Mouse (Mus musculus): ENCODE measurements at regions not wholly inside any gene's neighbourhood (a gene's known extent, or its start where the extent isn't known, plus 50 kb on each side); places are given as distances from the start of the nearest gene placed in this dataset.
A peak's percentile ranks its signal among the peaks of the same experiment; 100 is the strongest.

GRCm38 (mm10) chr4:99516883-99517282 is 139.2 kb upstream of the Foxd3 start:
- WGBS: 81% methylated on average over 3 of the region's 3 CpGs
- Histone ChIP-seq H3K4me1 (replicated peaks) (no peaks in the 10 kb centered on the region), H3K27me3 (replicated peaks) (no peaks in the 10 kb centered on the region), H3K9ac (no peak overlapping the region), H3K4me3 (replicated peaks) (no peak overlapping the region), H3K36me3 (no peaks in the 10 kb centered on the region), H3K4me2 (replicated peaks) (no peak overlapping the region), H3K9me3 (no peaks in the 10 kb centered on the region), H3K27ac (no peak overlapping the region)
- ATAC-seq: no peak

DNA sequence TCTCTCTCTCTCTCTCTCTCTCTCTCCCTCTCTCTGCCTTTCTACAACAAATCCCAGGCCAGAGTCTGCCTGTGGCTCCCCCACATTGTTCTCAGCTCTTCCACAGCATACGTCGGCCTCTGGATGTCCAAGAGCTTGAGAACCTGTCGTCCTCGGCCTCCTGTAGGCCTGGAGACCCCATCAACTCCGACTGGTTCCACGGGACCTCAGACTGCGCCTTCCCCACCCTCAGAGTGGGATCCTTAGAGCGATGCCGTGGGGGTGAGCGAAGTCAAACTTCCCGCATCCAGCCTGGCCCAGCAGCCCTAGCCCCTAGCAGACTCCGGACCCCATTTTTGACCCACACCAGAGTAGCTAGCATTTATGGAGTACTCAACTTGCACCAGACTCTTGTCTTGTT is 128.7 kb upstream of the Foxd3 start:
- WGBS: 90% methylated on average over 12 of the region's 12 CpGs
- ATAC-seq: no peak
- no peaks in the 10 kb centered on the region for H3K27me3 ChIP-seq (replicated peaks)
- H3K36me3 ChIP-seq: no peaks in the 10 kb centered on the region
- no peaks in the 10 kb centered on the region for H3K4me1 ChIP-seq (replicated peaks)
- no peak overlapping the region for H3K27ac ChIP-seq
- no peak overlapping the region for H3K4me2 ChIP-seq (replicated peaks)
- no peak overlapping the region for H3K4me3 ChIP-seq (replicated peaks)
- no peak overlapping the region for H3K9ac ChIP-seq
- no peaks in the 10 kb centered on the region for H3K9me3 ChIP-seq

DNA sequence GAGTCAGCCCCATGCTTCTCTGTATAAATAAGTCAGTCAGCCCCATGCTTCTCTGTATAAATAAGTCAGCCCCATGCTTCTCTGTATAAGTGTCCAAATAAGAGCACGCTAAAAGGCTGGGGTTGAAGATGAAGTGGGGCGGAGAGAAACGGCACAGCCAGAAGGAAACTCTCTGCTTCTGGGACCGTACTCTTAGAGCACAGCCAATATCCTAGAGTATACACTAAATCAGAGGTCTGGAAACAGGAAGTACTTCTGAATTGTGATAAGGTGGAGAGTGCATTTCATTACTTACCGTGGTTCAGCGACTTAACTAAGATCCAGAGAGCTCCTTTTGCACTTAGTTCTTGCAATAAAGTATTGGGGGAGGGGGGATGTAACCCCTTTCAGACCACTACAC is 112.1 kb upstream of the Foxd3 start:
- H3K4me1 ChIP-seq (replicated peaks): no peaks in the 10 kb centered on the region

DNA sequence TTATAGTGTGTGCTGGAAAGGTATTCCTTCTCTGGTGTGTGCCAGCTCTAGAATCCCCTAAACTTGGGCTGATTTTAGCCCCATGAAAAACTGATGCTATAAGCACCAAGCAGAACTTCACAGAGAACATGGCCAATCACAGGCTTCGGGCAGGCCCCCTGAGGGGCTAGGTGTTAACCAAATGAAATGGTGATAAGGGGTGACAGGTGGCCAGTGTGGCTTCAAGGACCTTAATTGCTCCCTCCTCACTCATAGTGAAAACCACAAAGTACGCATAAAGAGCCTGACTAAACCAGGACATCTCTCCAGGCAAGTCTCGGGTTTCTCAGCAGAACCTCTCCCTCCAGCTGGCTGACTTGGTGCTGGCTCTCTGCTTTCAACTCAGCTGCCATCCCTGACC is 110.4 kb upstream of the Foxd3 start:
- Histone ChIP-seq H3K9ac (no peak overlapping the region), H3K27me3 (replicated peaks) (no peaks in the 10 kb centered on the region), H3K4me3 (replicated peaks) (no peak overlapping the region), H3K4me2 (replicated peaks) (no peak overlapping the region), H3K4me1 (replicated peaks) (no peaks in the 10 kb centered on the region), H3K27ac (no peak overlapping the region), H3K36me3 (no peaks in the 10 kb centered on the region), H3K9me3 (no peaks in the 10 kb centered on the region)
- 30% methylated on average over 3 of the region's 3 CpGs for WGBS
- no peak for ATAC-seq

More for the DNA sequence above, 112.1 kb upstream of the Foxd3 start:
- ATAC-seq: no peak
- no peak overlapping the region for H3K27ac ChIP-seq
- H3K4me3 ChIP-seq (replicated peaks): no peak overlapping the region
- H3K4me2 ChIP-seq (replicated peaks): no peak overlapping the region
- 50% methylated on average over 6 of the region's 6 CpGs for WGBS
- no peaks in the 10 kb centered on the region for H3K9me3 ChIP-seq
- no peaks in the 10 kb centered on the region for H3K36me3 ChIP-seq
- H3K9ac ChIP-seq: no peak overlapping the region
- H3K27me3 ChIP-seq (replicated peaks): no peaks in the 10 kb centered on the region

GRCm38 (mm10) chr4:99557963-99558362 is 98.1 kb upstream of the Foxd3 start:
- Histone ChIP-seq H3K4me2 (replicated peaks) (no peak overlapping the region), H3K27ac (no peak overlapping the region), H3K27me3 (replicated peaks) (peaks cover 3% of the 10 kb centered on the region; the same call in 1 of the 2 replicates), H3K4me3 (replicated peaks) (no peak overlapping the region), H3K9me3 (no peaks in the 10 kb centered on the region), H3K36me3 (no peaks in the 10 kb centered on the region), H3K4me1 (replicated peaks) (no peaks in the 10 kb centered on the region), H3K9ac (no peak overlapping the region)
- WGBS: 38% methylated on average over 5 of the region's 5 CpGs
- ATAC-seq: no peak

DNA sequence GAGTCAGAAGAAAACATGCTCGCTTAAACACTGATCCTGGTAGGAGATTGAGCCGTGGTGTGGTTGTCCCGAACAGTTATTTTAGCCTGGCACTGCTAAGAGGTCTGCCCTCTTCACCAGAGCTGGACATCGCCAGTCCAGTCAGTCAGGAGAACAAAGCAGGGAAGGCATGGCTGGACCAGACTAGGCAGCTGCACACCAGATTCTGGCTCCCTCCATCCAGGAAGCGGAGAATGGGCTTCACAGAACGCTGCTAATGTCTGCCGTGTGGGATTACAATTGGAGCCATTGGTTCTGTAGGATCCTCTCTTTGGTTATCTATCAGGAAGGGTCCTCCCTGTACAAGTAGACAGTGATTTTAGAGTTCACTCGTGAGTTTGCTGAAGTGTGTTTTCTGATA is 95.5 kb upstream of the Foxd3 start:
- no peaks in the 10 kb centered on the region for H3K9me3 ChIP-seq
- WGBS: 39% methylated on average over 8 of the region's 8 CpGs
- H3K4me2 ChIP-seq (replicated peaks): no peak overlapping the region
- no peaks in the 10 kb centered on the region for H3K4me1 ChIP-seq (replicated peaks)
- H3K9ac ChIP-seq: no peak overlapping the region
- H3K4me3 ChIP-seq (replicated peaks): no peak overlapping the region
- peaks cover 3% of the 10 kb centered on the region; the same call in 1 of the 2 replicates for H3K27me3 ChIP-seq (replicated peaks)
- no peak for ATAC-seq
- no peaks in the 10 kb centered on the region for H3K36me3 ChIP-seq
- no peak overlapping the region for H3K27ac ChIP-seq

- no peak for ATAC-seq
- Histone ChIP-seq H3K9ac (no peak overlapping the region), H3K4me3 (replicated peaks) (no peak overlapping the region), H3K27me3 (replicated peaks) (peaks cover 3% of the 10 kb centered on the region; the same call in 1 of the 2 replicates), H3K27ac (no peak overlapping the region), H3K4me1 (replicated peaks) (no peaks in the 10 kb centered on the region), H3K9me3 (no peaks in the 10 kb centered on the region), H3K4me2 (replicated peaks) (no peak overlapping the region), H3K36me3 (no peaks in the 10 kb centered on the region)
- 17% methylated on average over 6 of the region's 6 CpGs for WGBS
Observed at GRCm38 (mm10) chr4:99561506-99561937, 94.6 kb upstream of the Foxd3 start.

DNA sequence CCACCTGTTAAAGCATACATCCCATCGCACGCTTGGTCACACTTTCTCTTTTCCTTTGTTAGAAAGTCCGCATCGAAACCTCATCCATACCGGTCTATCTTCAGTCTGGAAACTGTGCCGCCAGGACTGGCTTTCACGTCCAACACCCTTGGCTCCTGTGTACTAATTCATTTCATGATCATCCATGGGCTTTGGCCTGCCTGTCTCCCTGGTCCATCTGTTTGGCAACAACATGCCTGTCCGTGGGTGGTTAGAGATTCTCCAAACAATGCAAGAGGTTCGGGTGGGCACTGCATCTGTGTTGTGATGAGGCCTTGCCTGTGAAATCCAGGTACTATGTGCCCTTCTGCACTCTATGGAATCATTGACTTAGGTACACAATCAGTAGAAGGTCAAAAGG is 90.7 kb upstream of the Foxd3 start:
- no peaks in the 10 kb centered on the region for H3K4me1 ChIP-seq (replicated peaks)
- no peak for ATAC-seq
- H3K27ac ChIP-seq: no peak overlapping the region
- H3K27me3 ChIP-seq (replicated peaks): peaks cover 3% of the 10 kb centered on the region; the same call in 1 of the 2 replicates
- H3K9me3 ChIP-seq: no peaks in the 10 kb centered on the region
- H3K36me3 ChIP-seq: no peaks in the 10 kb centered on the region
- H3K4me3 ChIP-seq (replicated peaks): no peak overlapping the region
- no peak overlapping the region for H3K9ac ChIP-seq
- no peak overlapping the region for H3K4me2 ChIP-seq (replicated peaks)
- WGBS: 91% methylated on average over 9 of the region's 9 CpGs

GRCm38 (mm10) chr4:99572841-99573642 is 83.1 kb upstream of the Foxd3 start:
- H3K36me3 ChIP-seq: no peaks in the 10 kb centered on the region
- WGBS: 6% methylated on average over 33 of the region's 33 CpGs
- H3K27ac ChIP-seq: no peak overlapping the region
- H3K4me3 ChIP-seq (replicated peaks): peak overlapping the region; percentile 21
- H3K4me2 ChIP-seq (replicated peaks): peak overlapping the region; percentile 62
- 0 out of 2 replicates have a peak overlapping the region, but pooled peaks have one; percentile 17 for H3K9ac ChIP-seq
- ATAC-seq: no peak
- H3K9me3 ChIP-seq: no peaks in the 10 kb centered on the region
- H3K27me3 ChIP-seq (replicated peaks): peaks cover 3% of the 10 kb centered on the region; the same call in 1 of the 2 replicates
- peaks cover 3% of the 10 kb centered on the region; the same call in 1 of the 2 replicates for H3K4me1 ChIP-seq (replicated peaks)

GRCm38 (mm10) chr4:99574021-99574531 is 82.0 kb upstream of the Foxd3 start:
- Histone ChIP-seq H3K9ac (no peak overlapping the region), H3K9me3 (no peaks in the 10 kb centered on the region), H3K4me3 (replicated peaks) (no peak overlapping the region), H3K36me3 (no peaks in the 10 kb centered on the region), H3K4me2 (replicated peaks) (no peak overlapping the region), H3K27ac (no peak overlapping the region), H3K4me1 (replicated peaks) (peaks cover 3% of the 10 kb centered on the region; the same call in 1 of the 2 replicates), H3K27me3 (replicated peaks) (peaks cover 3% of the 10 kb centered on the region; the same call in 1 of the 2 replicates)
- no peak for ATAC-seq
- WGBS: 58% methylated on average over 11 of the region's 11 CpGs

DNA sequence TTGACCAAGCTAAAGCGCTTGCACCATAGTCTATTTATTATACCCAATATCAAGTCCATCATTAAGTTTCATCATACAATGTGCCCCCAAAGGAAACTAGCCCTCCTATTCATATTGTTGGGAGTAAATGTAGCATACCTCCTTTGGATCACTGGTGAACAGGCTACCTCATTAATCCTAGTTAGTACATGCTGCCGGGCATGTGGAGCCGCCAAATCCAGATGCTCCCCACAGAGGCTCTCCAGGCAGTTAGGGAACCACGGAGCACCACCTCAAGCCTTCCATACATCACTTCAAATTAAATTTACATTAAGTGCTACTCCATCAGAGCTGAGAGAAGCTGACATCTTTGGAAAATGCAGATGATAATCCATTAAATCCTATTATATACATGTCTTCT is 81.1 kb upstream of the Foxd3 start:
- H3K9me3 ChIP-seq: no peaks in the 10 kb centered on the region
- no peaks in the 10 kb centered on the region for H3K36me3 ChIP-seq
- no peak overlapping the region for H3K4me3 ChIP-seq (replicated peaks)
- no peak overlapping the region for H3K27ac ChIP-seq
- no peak for ATAC-seq
- peaks cover 3% of the 10 kb centered on the region; the same call in 1 of the 2 replicates for H3K27me3 ChIP-seq (replicated peaks)
- peaks cover 3% of the 10 kb centered on the region; the same call in 1 of the 2 replicates for H3K4me1 ChIP-seq (replicated peaks)
- H3K4me2 ChIP-seq (replicated peaks): no peak overlapping the region
- WGBS: 44% methylated on average over 4 of the region's 4 CpGs
- H3K9ac ChIP-seq: no peak overlapping the region

- no peak overlapping the region for H3K4me2 ChIP-seq (replicated peaks)
- no peak overlapping the region for H3K27ac ChIP-seq
- H3K4me3 ChIP-seq (replicated peaks): no peak overlapping the region
- no peaks in the 10 kb centered on the region for H3K4me1 ChIP-seq (replicated peaks)
- no peaks in the 10 kb centered on the region for H3K9me3 ChIP-seq
- no peak for ATAC-seq
- H3K27me3 ChIP-seq (replicated peaks): no peaks in the 10 kb centered on the region
- H3K36me3 ChIP-seq: no peaks in the 10 kb centered on the region
- H3K9ac ChIP-seq: no peak overlapping the region
- WGBS: 66% methylated on average over 5 of the region's 5 CpGs
Observed at GRCm38 (mm10) chr4:99597781-99598180, 58.3 kb upstream of the Foxd3 start.

DNA sequence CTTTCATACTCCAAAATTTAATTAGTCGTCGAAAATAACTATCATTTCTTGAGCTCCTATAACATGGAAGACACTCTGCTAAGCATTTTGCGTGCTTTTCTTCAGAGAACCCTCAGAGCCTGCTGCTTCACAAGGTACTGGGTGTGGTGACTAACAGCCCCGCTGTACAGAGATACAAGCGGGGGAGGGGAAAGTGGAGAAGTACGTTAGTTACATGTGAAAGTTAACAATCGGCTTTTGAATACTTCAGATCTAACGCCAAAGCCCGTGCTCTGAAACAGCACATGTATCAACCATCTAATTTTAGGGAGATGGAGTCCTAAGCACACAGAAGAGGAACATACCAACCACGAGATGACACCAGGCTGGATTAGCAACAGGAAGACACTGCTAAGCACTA is 55.4 kb upstream of the Foxd3 start:
- Histone ChIP-seq H3K4me1 (replicated peaks) (no peaks in the 10 kb centered on the region), H3K27ac (no peak overlapping the region), H3K27me3 (replicated peaks) (no peaks in the 10 kb centered on the region), H3K36me3 (no peaks in the 10 kb centered on the region), H3K9me3 (no peaks in the 10 kb centered on the region), H3K9ac (no peak overlapping the region), H3K4me2 (replicated peaks) (no peak overlapping the region; the same call in 1 of the 2 replicates), H3K4me3 (replicated peaks) (no peak overlapping the region)
- ATAC-seq: no peak
- WGBS: 38% methylated on average over 10 of the region's 10 CpGs
